Mouse (Mus musculus) CH12.LX (cell line): ENCODE measurements around the gene Tfap2a. TPM values are rescaled to one million over a fixed set of nuclear protein-coding genes. Genes with fewer than 3 reads are reported as not detected.

Experiments used
- DNase-seq: peaks from one replicate; pipeline ENCODE4 v3.0.0-alpha.2; 2013; ENCODE audit errors: extremely low read depth
- H3K27ac ChIP-seq: 2 replicates; pipeline ENCODE4 v1.5.1; 2012; ENCODE audit warnings: low read depth, mild to moderate bottlenecking, control low read depth, moderate library complexity; ENCODE audit not compliant: insufficient read depth
- H3K27me3 ChIP-seq: replicated peaks from 2 replicates; pipeline ENCODE3; 2012; ENCODE audit warnings: inconsistent platforms
- H3K36me3 ChIP-seq, 2 experiments: replicated peaks in 1 of 2; 2 replicates each; pipeline versions ENCODE3 to v1.6.1; 2012; ENCODE audit warnings: inconsistent platforms in 1 of 2, low read length in 1 of 2, mild to moderate bottlenecking in 1 of 2, mixed read lengths in 1 of 2, moderate library complexity in 1 of 2; ENCODE audit not compliant: control insufficient read depth in 1 of 2, insufficient read depth in 1 of 2
- H3K4me1 ChIP-seq, 2 experiments: 2 replicates each; pipeline ENCODE4 v1.6.1; 2012; ENCODE audit warnings: inconsistent platforms in 1 of 2, moderate library complexity in 1 of 2; ENCODE audit not compliant: insufficient read depth in 2 of 2, control insufficient read depth in 1 of 2
- H3K4me2 ChIP-seq: 2 replicates; pipeline ENCODE4 v1.6.1; 2012; ENCODE audit warnings: low read depth, mild to moderate bottlenecking, control low read depth; ENCODE audit not compliant: poor library complexity, insufficient read depth, severe bottlenecking
- H3K4me3 ChIP-seq, 3 experiments: fragments of 150-350 bp in 1 of 3; sonication (generic) in 1 of 3; replicated peaks in 1 of 3; 2 replicates each; pipeline versions ENCODE3 to v1.5.1; 2011 to 2012; ENCODE audit warnings: low read depth in 2 of 3, low read length in 2 of 3, mild to moderate bottlenecking in 2 of 3, moderate library complexity in 2 of 3, control low read depth in 1 of 3, improper control_type of control experiment in 1 of 3, inconsistent platforms in 1 of 3, mixed read lengths in 1 of 3; ENCODE audit not compliant: poor library complexity in 1 of 3
- H3K79me2 ChIP-seq: replicated peaks from 2 replicates; pipeline ENCODE4 v1.6.1; 2012; ENCODE audit warnings: mild to moderate bottlenecking, moderate library complexity; ENCODE audit not compliant: control insufficient read depth, poor library complexity, insufficient read depth, severe bottlenecking; ENCODE audit errors: extremely low read depth
- H3K9ac ChIP-seq: 2 replicates; pipeline ENCODE4 v1.6.1; 2012; ENCODE audit warnings: low read depth, mild to moderate bottlenecking, control low read depth, moderate library complexity; ENCODE audit not compliant: insufficient read depth
- H3K9me3 ChIP-seq: replicated peaks from 2 replicates; pipeline ENCODE3; 2012; ENCODE audit warnings: low read length, inconsistent platforms, mixed read lengths
- BHLHE40 ChIP-seq: IDR thresholded peaks from 2 replicates; pipeline ENCODE4 v1.6.1; 2011; ENCODE audit warnings: mild to moderate bottlenecking, low read depth, low read length, improper control_type of control experiment
- CHD1 ChIP-seq: IDR thresholded peaks from 2 replicates; pipeline ENCODE4 v1.6.1; 2012; ENCODE audit warnings: low read depth, low read length, improper control_type of control experiment, inconsistent platforms
- CHD2 ChIP-seq: IDR thresholded peaks from 2 replicates; pipeline ENCODE4 v1.6.1; 2011; ENCODE audit warnings: low read length, improper control_type of control experiment
- ETS1 ChIP-seq: conservative IDR thresholded peaks from 2 replicates; pipeline ENCODE4 v1.6.1; 2012; ENCODE audit warnings: low read depth, mild to moderate bottlenecking, inconsistent platforms, low read length, improper control_type of control experiment, moderate library complexity
- IRF4 ChIP-seq: IDR thresholded peaks from 2 replicates; pipeline ENCODE4 v1.6.1; 2014; ENCODE audit warnings: low read depth, mild to moderate bottlenecking, inconsistent platforms, low read length, improper control_type of control experiment
- JUND ChIP-seq: conservative IDR thresholded peaks from 2 replicates; pipeline ENCODE4 v1.6.1; 2011; ENCODE audit warnings: low read depth, low read length, improper control_type of control experiment
- KAT2A ChIP-seq: IDR thresholded peaks from 2 replicates; pipeline ENCODE4 v1.6.1; 2012; ENCODE audit warnings: low read length, improper control_type of control experiment, inconsistent platforms; ENCODE audit not compliant: insufficient replicate concordance
- MAFK ChIP-seq: IDR thresholded peaks from 2 replicates; pipeline ENCODE4 v1.6.1; 2011; ENCODE audit warnings: low read length, improper control_type of control experiment; ENCODE audit not compliant: insufficient replicate concordance
- MAX ChIP-seq: IDR thresholded peaks from 2 replicates; pipeline ENCODE4 v1.6.1; 2011; ENCODE audit warnings: low read length, improper control_type of control experiment
- MEF2A ChIP-seq: IDR thresholded peaks from 2 replicates; pipeline ENCODE4 v1.6.1; 2014; ENCODE audit warnings: low read depth, mild to moderate bottlenecking, inconsistent platforms, low read length, improper control_type of control experiment, borderline replicate concordance
- MYC ChIP-seq: IDR thresholded peaks from 2 replicates; pipeline ENCODE4 v1.6.1; 2011; ENCODE audit warnings: low read depth, mild to moderate bottlenecking, improper control_type of control experiment, low read length
- NELFE ChIP-seq: IDR thresholded peaks from 2 replicates; pipeline ENCODE4 v1.6.1; 2011; ENCODE audit warnings: low read depth, low read length, improper control_type of control experiment
- NRF1 ChIP-seq: IDR thresholded peaks from 2 replicates; pipeline ENCODE4 v1.6.1; 2014; ENCODE audit warnings: low read depth, mild to moderate bottlenecking, inconsistent platforms, low read length, improper control_type of control experiment, moderate library complexity
- POLR2A ChIP-seq: IDR thresholded peaks from 2 replicates; pipeline ENCODE4 v1.6.1; 2011; ENCODE audit warnings: low read depth, mild to moderate bottlenecking, improper control_type of control experiment, low read length
- POLR2AphosphoS2 ChIP-seq: IDR thresholded peaks from 2 replicates; pipeline ENCODE4 v1.6.1; 2011; ENCODE audit warnings: low read depth, low read length, improper control_type of control experiment
- RCOR1 ChIP-seq: conservative IDR thresholded peaks from 2 replicates; pipeline ENCODE4 v1.6.1; 2012; ENCODE audit warnings: low read depth, mild to moderate bottlenecking, inconsistent platforms, low read length, improper control_type of control experiment
- SIN3A ChIP-seq: IDR thresholded peaks from 2 replicates; pipeline ENCODE4 v1.6.1; 2012; ENCODE audit warnings: low read length, improper control_type of control experiment, inconsistent platforms
- TBP ChIP-seq: conservative IDR thresholded peaks from 2 replicates; pipeline ENCODE4 v1.6.1; 2011; ENCODE audit warnings: low read depth, low read length, improper control_type of control experiment
- TCF12 ChIP-seq: IDR thresholded peaks from 2 replicates; pipeline ENCODE4 v1.6.1; 2014; ENCODE audit warnings: low read depth, mild to moderate bottlenecking, inconsistent platforms, low read length, improper control_type of control experiment
- USF1 ChIP-seq: IDR thresholded peaks from 2 replicates; pipeline ENCODE4 v1.6.1; 2014; ENCODE audit warnings: low read depth, mild to moderate bottlenecking, inconsistent platforms, low read length, improper control_type of control experiment
- USF2 ChIP-seq: conservative IDR thresholded peaks from 2 replicates; pipeline ENCODE4 v1.6.1; 2011; ENCODE audit warnings: low read depth, low read length, improper control_type of control experiment
- ZC3H11A ChIP-seq: IDR thresholded peaks from 2 replicates; pipeline ENCODE4 v1.6.1; 2012; ENCODE audit warnings: low read depth, mild to moderate bottlenecking, inconsistent platforms, low read length, improper control_type of control experiment
- ZKSCAN1 ChIP-seq: IDR thresholded peaks from 2 replicates; pipeline ENCODE4 v1.6.1; 2012; ENCODE audit warnings: low read depth, inconsistent platforms, low read length, improper control_type of control experiment, borderline replicate concordance
- ZMIZ1 ChIP-seq: IDR thresholded peaks from 2 replicates; pipeline ENCODE4 v1.6.1; 2012; ENCODE audit warnings: low read depth, mild to moderate bottlenecking, inconsistent platforms, low read length, improper control_type of control experiment
- dilution Hi-C: fragments of 300-500 bp; cut with MboI; formaldehyde crosslinking; loops from 2 replicates; pipeline ENCODE4 v1.14.3; 2020; ENCODE audit warnings: low sequenced_read_pairs; ENCODE audit not compliant: extremely low pct_unique_long_range_greater_than_20kb, extremely low pct_ligation_motif_present
- in situ Hi-C: fragments of 300-500 bp; cut with MboI; formaldehyde crosslinking; loops from 3 replicates; pipeline ENCODE4 v1.14.3; 2019; ENCODE audit warnings: low sequenced_read_pairs, low pct_ligation_motif_present, low pct_unique_long_range_greater_than_20kb, mixed read lengths
- polyA plus RNA-seq: library from polyadenylated mRNA; unstranded; fragments of >175 nt; gene quantifications from 2 replicates; pipeline ENCODE4 v1.2.1, GENCODE M21; 2012; ENCODE audit warnings: low read depth; ENCODE audit not compliant: insufficient read length
- total RNA-seq, 2 experiments: library from RNA; depleted of rRNA; stranded (reverse); fragments of 300-350 nt in 1 of 2; fragments of >200 nt in 1 of 2; gene quantifications; 2 replicates each; pipeline ENCODE4 v1.2.3; 2012 to 2014

Gene Tfap2a
- total and polyA plus RNA-seq, 3 experiments = not detected

DNA sequence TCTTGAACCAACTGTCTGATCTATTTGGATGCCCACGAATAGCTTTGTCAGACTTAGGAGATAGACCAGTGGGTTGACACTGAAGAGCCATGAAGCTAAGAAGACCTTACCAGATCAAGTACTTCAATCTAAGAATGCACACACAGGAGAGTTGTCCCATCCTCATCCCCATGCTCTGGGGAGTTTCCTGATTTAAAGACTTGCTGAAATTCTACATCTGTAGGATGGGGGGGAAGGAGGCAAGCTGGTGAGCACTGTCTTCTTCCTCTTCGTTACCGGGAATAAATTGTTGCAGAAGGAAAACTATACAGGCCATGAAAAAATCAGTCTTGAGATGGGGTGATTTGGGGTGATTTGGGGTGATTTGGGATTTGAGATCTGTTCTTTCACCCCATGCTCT lies 30.5 kb downstream of the Tfap2a start:
- TF ChIP-seq KAT2A (no peak), TBP (no peak), USF1 (no peak), CHD2 (no peak), ZMIZ1 (no peak), SIN3A (no peak), RCOR1 (no peak), USF2 (no peak), ZKSCAN1 (no peak), MAX (no peak), NRF1 (no peak), MAFK (no peak), ETS1 (no peak), MEF2A (no peak), TCF12 (no peak), ZC3H11A (no peak), MYC (no peak), POLR2AphosphoS2 (no peak), BHLHE40 (no peak)
- TF ChIP-seq, all 38 proteins: peak for 0
- in situ Hi-C loops (no loop called here), dilution Hi-C loops (no loop called here)
- Histone ChIP-seq H3K4me1 (no peaks in the 10 kb centered on the region), H3K79me2 (no peaks in the 10 kb centered on the region), H3K4me3 (no peak overlapping the region), H3K4me2 (no peak overlapping the region), H3K27me3 (no peaks in the 10 kb centered on the region), H3K9me3 (no peaks in the 10 kb centered on the region), H3K36me3 (no peaks in the 10 kb centered on the region), H3K27ac (no peak overlapping the region), H3K9ac (no peak overlapping the region)
- DNase-seq = no peak

- dilution Hi-C loops (no loop called here), in situ Hi-C loops (no loop called here)
- H3K9ac ChIP-seq = no peak overlapping the region
- no peaks in the 10 kb centered on the region for H3K27me3 ChIP-seq
- TF ChIP-seq ZC3H11A (no peak), IRF4 (no peak), NELFE (no peak), CHD1 (no peak), JUND (no peak), RCOR1 (no peak), POLR2A (no peak)
- H3K79me2 ChIP-seq = no peaks in the 10 kb centered on the region
- no peaks in the 10 kb centered on the region for H3K4me1 ChIP-seq
- no peaks in the 10 kb centered on the region for H3K36me3 ChIP-seq
- no peaks in the 10 kb centered on the region for H3K9me3 ChIP-seq
- no peak overlapping the region for H3K27ac ChIP-seq
- no peak overlapping the region for H3K4me2 ChIP-seq
- DNase-seq = no peak
- no peak overlapping the region for H3K4me3 ChIP-seq
Measured at GRCm38 (mm10) chr13:40706612-40707011, 31.6 kb downstream of the Tfap2a start.
